Mouse (Mus musculus) embryonic stem cell, embryonic (primary cell): ENCODE data around the gene Polr1a.

ENCODE experiments used
- CTCF ChIA-PET, 4 experiments: fragments of 300-600 bp in 2 of 4; fragments of 350-600 bp in 2 of 4; sonication (Branson Sonifier 250); formaldehyde crosslinking; loops; one replicate each; lab custom pipeline; 2022; ENCODE audit warnings: inconsistent platforms in 2 of 4; lab: Charles Lee
- POLR2A ChIA-PET, 4 experiments: fragments of 300-600 bp in 2 of 4; fragments of 350-600 bp in 2 of 4; sonication (Branson Sonifier 250); formaldehyde crosslinking; loops; one replicate each; lab custom pipeline; 2022; ENCODE audit warnings: antibody characterized with exemption in 4 of 4, inconsistent platforms in 1 of 4; lab: Charles Lee

The Polr1a gene

DNA sequence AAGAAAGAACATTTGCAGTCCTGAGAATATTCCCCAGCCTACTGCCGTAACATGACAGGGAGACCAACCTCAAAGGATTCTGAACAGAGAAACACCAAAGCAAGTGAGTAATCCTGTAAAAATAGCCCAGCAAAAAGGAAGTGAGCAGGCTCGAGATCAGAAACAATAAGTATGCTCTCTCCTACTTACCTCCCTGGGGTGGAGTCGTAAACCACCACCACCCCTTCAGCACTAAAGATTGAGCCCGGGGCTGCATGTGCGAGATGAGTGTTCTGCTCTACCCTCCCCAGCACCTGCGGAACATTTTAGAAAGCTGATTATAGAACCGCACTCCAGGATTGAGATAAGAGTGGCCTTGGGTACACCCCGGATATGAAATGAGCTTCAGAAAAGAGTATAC is 71.3 kb downstream of the Polr1a start:
- POLR2A ChIA-PET, result interaction anchor here in 1 of 4 experiments (1.3 kb wide), 1 partner anchor 17 kb away, joined by 4 read pairs; no protein-coding TSS in a partner anchor
- CTCF ChIA-PET, result interaction anchor here in 1 of 4 experiments (0.7 kb wide), 1 partner anchor 111 kb away, joined by 3 read pairs; no protein-coding TSS in a partner anchor

- CTCF ChIA-PET, result interaction anchor here in 2 of 4 experiments (0.7 to 1.0 kb wide), 2 partner anchors 110 to 185 kb away, joined by 3 read pairs; no protein-coding TSS in a partner anchor
- POLR2A ChIA-PET, result interaction anchor here in 1 of 4 experiments (0.7 to 1.3 kb wide), 3 partner anchors 11 to 18 kb away, joined by 3 to 4 read pairs (median 3); no protein-coding TSS in a partner anchor
Measured at GRCm38 (mm10) chr6:71980587-71980986, 71.7 kb downstream of the Polr1a start.

DNA sequence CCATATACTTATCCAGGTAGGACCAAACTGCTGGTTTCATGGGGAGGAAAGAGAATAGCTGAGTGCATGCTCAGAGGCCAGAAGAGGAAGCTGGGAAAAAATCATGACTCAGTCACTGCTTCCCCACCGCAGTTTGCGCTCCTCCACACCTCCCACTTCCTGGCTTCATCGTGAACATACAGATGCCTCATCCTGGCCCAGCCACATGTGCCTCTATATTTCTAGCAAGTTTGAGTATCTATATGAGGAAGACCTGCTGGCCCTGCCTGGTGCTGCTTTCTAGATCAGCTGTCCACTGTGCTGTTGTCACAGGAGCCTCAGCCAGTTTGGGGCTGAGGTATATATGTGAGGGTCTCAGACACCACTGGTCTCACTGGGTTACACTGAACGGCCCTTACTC is 72.6 kb downstream of the Polr1a start:
- ChIA-PET POLR2A (interaction anchor here in 1 of 4 experiments (0.9 kb wide), 1 partner anchor 10 kb away, joined by 3 read pairs; no protein-coding TSS in a partner anchor), CTCF (interaction anchor here in 1 of 4 experiments (1.0 kb wide), 1 partner anchor 184 kb away, joined by 3 read pairs; no protein-coding TSS in a partner anchor)

DNA sequence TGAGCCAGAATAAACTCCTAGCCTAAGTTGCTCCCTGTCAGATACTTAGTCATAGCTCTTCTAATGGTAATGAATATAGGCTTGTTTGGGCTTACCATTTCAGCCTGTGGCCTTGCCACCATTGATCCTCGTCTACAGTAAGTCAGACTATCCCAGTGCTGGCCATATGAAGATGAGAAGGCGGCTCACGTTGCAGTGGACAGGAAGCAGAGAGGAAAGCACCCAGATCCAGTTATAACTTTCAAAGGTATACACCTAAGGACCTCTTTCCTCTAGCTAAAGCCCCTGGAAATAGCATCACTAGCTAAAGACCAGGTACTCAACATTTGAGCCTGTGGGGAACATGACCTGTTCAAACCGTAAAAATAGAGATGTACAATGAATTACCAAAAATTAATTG is 77.1 kb downstream of the Polr1a start:
- ChIA-PET POLR2A (no interaction called here), CTCF (interaction anchor here in 1 of 4 experiments (0.6 kb wide), 1 partner anchor 77 kb away, joined by 9 read pairs; the partner anchor contains the start of gene Polr1a)

GRCm38 (mm10) chr6:71987546-71988248 is 78.8 kb downstream of the Polr1a start:
- CTCF ChIA-PET, result no interaction called here
- POLR2A ChIA-PET, result interaction anchor here in 2 of 4 experiments (0.7 to 1.7 kb wide), 3 partner anchors 10 to 29 kb away, joined by 3 to 5 read pairs (median 3); no protein-coding TSS in a partner anchor

GRCm38 (mm10) chr6:71989647-71990351 is 80.9 kb downstream of the Polr1a start:
- ChIA-PET CTCF (no interaction called here), POLR2A (no interaction called here)

- ChIA-PET POLR2A (interaction anchor here in 1 of 4 experiments (0.6 to 1.4 kb wide), 2 partner anchors 9 to 141 kb away, joined by 3 read pairs; no protein-coding TSS in a partner anchor), CTCF (no interaction called here)
Measured at GRCm38 (mm10) chr6:71990371-71990837, 81.6 kb downstream of the Polr1a start.

DNA sequence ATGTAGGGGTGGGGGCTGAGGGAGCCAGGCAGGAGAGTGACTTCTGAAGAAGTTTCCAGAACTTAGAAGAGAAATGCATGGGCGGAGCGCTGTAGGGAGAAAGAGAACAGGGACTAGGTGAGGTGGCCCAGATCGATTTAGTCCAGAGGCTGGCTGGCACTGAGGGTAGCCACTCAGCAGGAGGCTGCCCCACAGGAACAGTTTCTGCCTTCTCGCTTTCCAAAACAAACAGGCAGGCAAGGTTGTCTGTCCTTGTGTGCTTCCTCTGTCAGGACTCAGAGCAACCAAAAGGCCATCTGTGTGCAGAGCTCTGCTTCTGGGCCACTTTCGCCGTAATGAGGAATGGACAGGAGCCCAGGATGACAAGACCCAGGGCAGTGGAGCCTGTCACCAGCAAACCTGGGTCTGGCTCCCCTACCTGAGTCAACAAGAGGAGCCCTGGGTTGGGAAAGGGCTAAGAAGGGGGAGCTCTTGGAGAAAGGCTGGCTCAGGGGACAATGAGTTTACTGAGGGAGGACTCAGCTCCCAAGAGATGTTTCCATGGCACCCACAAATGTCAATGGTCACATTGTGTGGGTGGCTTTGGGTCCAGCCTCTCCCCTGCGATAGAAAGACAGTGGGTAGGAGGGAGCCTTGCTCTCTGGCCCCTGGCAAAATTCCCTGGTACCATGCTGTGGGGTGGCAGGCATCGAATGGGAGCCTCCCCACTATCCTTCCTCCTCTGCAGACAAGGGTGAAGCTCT is 82.5 kb downstream of the Polr1a start:
- ChIA-PET POLR2A (interaction anchor here in 1 of 4 experiments (0.6 to 1.4 kb wide), 4 partner anchors 10 to 142 kb away, joined by 3 to 5 read pairs (median 4); no protein-coding TSS in a partner anchor), CTCF (interaction anchor here in 1 of 4 experiments (0.6 kb wide), 1 partner anchor 78 kb away, joined by 4 read pairs; no protein-coding TSS in a partner anchor)

GRCm38 (mm10) chr6:71991933-71992325 is 83.1 kb downstream of the Polr1a start:
- ChIA-PET CTCF (interaction anchor here in 1 of 4 experiments (0.6 kb wide), 1 partner anchor 79 kb away, joined by 4 read pairs; no protein-coding TSS in a partner anchor), POLR2A (interaction anchor here in 2 of 4 experiments (0.9 to 1.4 kb wide), 4 partner anchors 10 to 590 kb away, joined by 3 to 6 read pairs (median 4); no protein-coding TSS in a partner anchor)

DNA sequence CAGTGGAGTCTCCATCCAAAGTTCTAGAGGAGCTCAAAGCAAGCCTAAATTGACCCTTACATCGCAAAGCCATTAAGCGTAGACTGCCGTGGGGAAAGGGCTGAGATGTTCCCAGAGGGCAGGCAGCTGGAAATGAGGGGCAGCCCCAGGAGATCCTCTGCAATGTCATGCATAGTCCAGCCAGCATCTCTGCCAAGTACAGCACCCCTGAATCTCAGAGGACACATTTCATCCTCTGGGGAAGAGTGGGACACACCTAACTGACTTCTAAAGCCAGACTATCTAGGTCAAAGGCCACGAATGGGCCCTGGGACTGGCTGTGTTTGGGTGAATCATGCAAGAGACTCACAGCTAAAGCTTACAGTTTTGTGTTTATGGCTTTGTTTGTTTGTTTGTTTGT is 85.2 kb downstream of the Polr1a start:
- POLR2A ChIA-PET, result interaction anchor here in 1 of 4 experiments (0.9 to 1.3 kb wide), 3 partner anchors 10 to 16 kb away, joined by 3 to 4 read pairs (median 3); no protein-coding TSS in a partner anchor
- CTCF ChIA-PET, result interaction anchor here in 1 of 4 experiments (1.5 kb wide), 1 partner anchor 171 kb away, joined by 4 read pairs; no protein-coding TSS in a partner anchor

- CTCF ChIA-PET, result no interaction called here
- POLR2A ChIA-PET, result interaction anchor here in 1 of 4 experiments (1.0 kb wide), 1 partner anchor 14 kb away, joined by 3 read pairs; no protein-coding TSS in a partner anchor
Measured at GRCm38 (mm10) chr6:71995081-71995480, 86.2 kb downstream of the Polr1a start.

DNA sequence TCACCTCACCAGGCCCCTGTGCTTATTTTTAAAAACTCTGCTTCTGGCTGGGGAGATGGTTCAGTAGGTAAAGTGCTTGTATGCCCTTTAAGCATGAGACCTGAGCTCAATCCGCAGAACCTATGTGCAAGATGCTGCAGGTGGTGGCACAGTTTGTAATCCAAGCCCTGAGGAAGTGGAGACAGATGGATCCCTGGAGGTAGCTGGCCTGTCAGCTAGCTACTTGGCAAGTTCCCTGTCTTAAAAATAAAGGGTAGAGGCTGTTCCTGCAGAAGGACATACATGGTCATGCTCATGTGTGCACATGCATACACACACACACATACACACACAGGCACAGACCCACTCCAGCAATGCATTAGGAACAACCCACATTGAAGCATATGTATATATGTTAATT is 88.4 kb downstream of the Polr1a start:
- CTCF ChIA-PET, result no interaction called here
- POLR2A ChIA-PET, result interaction anchor here in 1 of 4 experiments (0.7 kb wide), 1 partner anchor 28 kb away, joined by 3 read pairs; no protein-coding TSS in a partner anchor

GRCm38 (mm10) chr6:71999917-72000512 is 91.2 kb downstream of the Polr1a start:
- ChIA-PET CTCF (no interaction called here), POLR2A (no interaction called here)

DNA sequence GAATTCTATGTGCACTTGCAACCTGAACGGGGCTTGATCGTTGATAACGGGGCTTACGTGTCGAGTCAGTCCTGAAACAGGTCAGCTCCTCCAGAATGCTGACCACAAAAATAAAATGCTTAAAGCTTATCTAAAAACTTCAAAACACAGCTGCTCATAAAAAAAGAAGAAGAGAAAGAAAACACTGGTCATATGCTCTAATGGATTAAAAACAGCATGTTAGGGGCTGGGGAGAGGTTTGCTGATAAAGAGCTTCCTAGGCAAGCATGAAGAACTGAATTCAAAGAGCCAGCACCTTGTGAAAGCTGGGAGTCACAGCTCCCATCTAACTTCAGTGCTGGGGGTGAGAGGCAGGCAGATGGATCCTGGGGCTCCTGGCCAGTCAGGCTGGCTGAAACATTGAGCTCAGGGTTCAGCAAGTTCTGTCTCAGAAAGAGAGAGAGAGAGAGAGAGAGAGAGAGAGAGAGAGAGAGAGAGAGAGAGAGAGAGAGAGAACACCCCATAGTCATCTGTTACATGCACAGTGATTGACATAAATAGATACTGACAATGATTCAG is 92.4 kb downstream of the Polr1a start:
- CTCF ChIA-PET, result interaction anchor here in 2 of 4 experiments (0.6 to 0.7 kb wide), 2 partner anchors 61 to 971 kb away, joined by 3 read pairs; no protein-coding TSS in a partner anchor
- POLR2A ChIA-PET, result interaction anchor here in 1 of 4 experiments (0.7 kb wide), 2 partner anchors 9 to 86 kb away, joined by 4 to 5 read pairs; no protein-coding TSS in a partner anchor

- POLR2A ChIA-PET, result no interaction called here
- CTCF ChIA-PET, result interaction anchor here in 1 of 4 experiments (0.8 kb wide), 1 partner anchor 182 kb away, joined by 4 read pairs; no protein-coding TSS in a partner anchor
Measured at GRCm38 (mm10) chr6:72007411-72008212, 98.8 kb downstream of the Polr1a start.

GRCm38 (mm10) chr6:72008213-72008655 is 99.4 kb downstream of the Polr1a start:
- ChIA-PET POLR2A (no interaction called here), CTCF (no interaction called here)
